Mouse (Mus musculus) heart, embryonic 14.5 days (tissue): Measurements from ENCODE around the gene Mlh3. TPM values are rescaled to one million over a fixed set of nuclear protein-coding genes. Genes with fewer than 3 reads are reported as not detected.
A peak's percentile ranks its signal among the peaks of the same experiment; 100 is the strongest.

ENCODE experiments used
- ATAC-seq: fragments of 200-750 bp; cut with Nextera tagmentation; 2 replicates; pipeline ENCODE4 v1.8.0; 2017; ENCODE audit warnings: low read depth, moderate TSS enrichment; ENCODE audit not compliant: insufficient number of reproducible peaks, insufficient read depth, low FRiP score
- H3K27ac ChIP-seq, 2 experiments: fragments of 200-500 bp in 1 of 2; fragments of 300-500 bp in 1 of 2; sonication (generic) in 1 of 2; replicated peaks in 1 of 2; 2 replicates each; pipeline ENCODE4 v1.5.1; 2012 to 2014; ENCODE audit warnings: low read depth in 2 of 2, low read length in 2 of 2, control low read depth in 1 of 2, mild to moderate bottlenecking in 1 of 2, mixed read lengths in 1 of 2; ENCODE audit not compliant: control insufficient read depth in 1 of 2, insufficient read depth in 1 of 2
- H3K27me3 ChIP-seq: fragments of 300-500 bp; sonication (generic); 2 replicates; pipeline ENCODE4 v1.6.1; 2014; ENCODE audit warnings: mild to moderate bottlenecking, low read length, control low read depth; ENCODE audit not compliant: control insufficient read depth, insufficient read depth
- H3K36me3 ChIP-seq: fragments of 300-500 bp; sonication (generic); 2 replicates; pipeline ENCODE4 v1.6.1; 2014; ENCODE audit warnings: mild to moderate bottlenecking, control low read depth, low read length, mixed read lengths; ENCODE audit not compliant: control insufficient read depth, insufficient read depth
- H3K4me1 ChIP-seq, 2 experiments: fragments of 200-500 bp in 1 of 2; fragments of 300-500 bp in 1 of 2; sonication (generic) in 1 of 2; 2 replicates each; pipeline ENCODE4 v1.6.1; 2012 to 2014; ENCODE audit warnings: low read length in 2 of 2, control low read depth in 1 of 2, mixed read lengths in 1 of 2; ENCODE audit not compliant: control insufficient read depth in 2 of 2, insufficient read depth in 2 of 2
- H3K4me2 ChIP-seq: fragments of 300-500 bp; sonication (generic); 2 replicates; pipeline ENCODE4 v1.6.1; 2014; ENCODE audit warnings: mild to moderate bottlenecking, low read length
- H3K4me3 ChIP-seq, 2 experiments: fragments of 200-500 bp in 1 of 2; fragments of 300-500 bp in 1 of 2; sonication (generic) in 1 of 2; 2 replicates each; pipeline ENCODE4 v1.5.1; 2012 to 2014; ENCODE audit warnings: low read length in 2 of 2, mild to moderate bottlenecking in 2 of 2, control low read depth in 1 of 2, low read depth in 1 of 2, moderate library complexity in 1 of 2; ENCODE audit not compliant: control insufficient read depth in 1 of 2, insufficient read depth in 1 of 2
- H3K9ac ChIP-seq: fragments of 300-500 bp; sonication (generic); 2 replicates; pipeline ENCODE4 v1.6.1; 2014; ENCODE audit warnings: mild to moderate bottlenecking, low read length
- H3K9me3 ChIP-seq: fragments of 300-500 bp; sonication (generic); 2 replicates; pipeline ENCODE4 v1.6.1; 2016; ENCODE audit warnings: low read length, control low read depth; ENCODE audit not compliant: control insufficient read depth
- WGBS: fragments of 180-500 bp; shearing (Covaris S2); extraction: QIAGEN DNeasy Blood & Tissue Kit; methylation state at CpG from one replicate; pipeline ENCODE4 v1.1.7; 2014; 5-methylcytosine and 5-hydroxymethylcytosine counted together
- microRNA-seq: library from miRNA; unstranded; fragments of <30 nt; microRNA quantifications from one replicate; pipeline ENCODE4, GENCODE M21; 2016
- polyA plus RNA-seq: library from polyadenylated mRNA; unstranded; fragments of >200 nt; fragmentation: Nextera tagmentation; extraction: Ambion mirVana; gene quantifications from 2 replicates; pipeline ENCODE4 v1.2.1, GENCODE M21; 2014

The Mlh3 gene
- polyA plus RNA-seq, 1 experiment from 2014 or later = 6.2 TPM

- Histone ChIP-seq H3K9me3 (peaks cover 3% of the 10 kb centered on the region; the same call in 1 of the 2 replicates), H3K4me1 (peaks cover 16 to 22% of the 10 kb centered on the region in 2 experiments), H3K4me3 (no peak overlapping the region), H3K9ac (no peak overlapping the region), H3K4me2 (no peak overlapping the region), H3K27ac (peak overlapping the region; percentile 12 to 60; a peak in 2 of 4 replicates), H3K27me3 (peaks cover 5% of the 10 kb centered on the region), H3K36me3 (no peaks in the 10 kb centered on the region)
- WGBS = 48% methylated on average over 7 of the region's 7 CpGs
- ATAC-seq = no peak
These were observed 84.0 kb downstream of the Mlh3 start for GRCm38 (mm10) chr12:85186361-85186760.

- Histone ChIP-seq H3K4me1 (peaks cover 19 to 22% of the 10 kb centered on the region in 2 experiments), H3K27me3 (peaks cover 5% of the 10 kb centered on the region), H3K4me2 (no peak overlapping the region), H3K27ac (peak overlapping the region; percentile 12 to 60; a peak in 3 of 4 replicates), H3K4me3 (no peak overlapping the region), H3K9me3 (peaks cover 3% of the 10 kb centered on the region; the same call in 1 of the 2 replicates), H3K9ac (no peak overlapping the region), H3K36me3 (no peaks in the 10 kb centered on the region)
- WGBS = 30% methylated on average over 8 of the region's 8 CpGs
- peak; percentile 74 for ATAC-seq
These were observed 84.6 kb downstream of the Mlh3 start for GRCm38 (mm10) chr12:85185810-85186209.

Small RNAs within 50 kb of the gene (microRNA-seq; reads per million reads assigned to microRNA genes)
- not detected for gene Mir6938

Other genes with a start within 250 kb of the Mlh3 start
- 1.9 and 2.9 TPM in 2 replicates for gene Prox2, start 159.8 kb downstream of the Mlh3 start, polyA plus RNA-seq
- 197 and 203 TPM in 2 replicates for gene Dlst, start 159.8 kb downstream of the Mlh3 start, polyA plus RNA-seq
- 0.77 and 1.1 TPM in 2 replicates for gene Rps6kl1, start 119.3 kb downstream of the Mlh3 start, polyA plus RNA-seq
- gene Pgf, start 92.8 kb downstream of the Mlh3 start, polyA plus RNA-seq = 8.9 and 10.6 TPM in 2 replicates
- gene Eif2b2, start 51.1 kb downstream of the Mlh3 start, polyA plus RNA-seq = 49.7 and 60.0 TPM in 2 replicates
- gene Acyp1, start 17.8 kb upstream of the Mlh3 start, polyA plus RNA-seq = 70.0 and 79.7 TPM in 2 replicates
- gene Zc2hc1c, start 18.0 kb upstream of the Mlh3 start, polyA plus RNA-seq = 0.93 and 1.1 TPM in 2 replicates
- 16.8 and 17.3 TPM in 2 replicates for gene Nek9, start 68.8 kb upstream of the Mlh3 start, polyA plus RNA-seq
- gene Tmed10, start 104.2 kb upstream of the Mlh3 start, polyA plus RNA-seq = 281 and 320 TPM in 2 replicates
- gene Fos, start 203.3 kb upstream of the Mlh3 start, polyA plus RNA-seq = 3.8 and 4.0 TPM in 2 replicates